Mouse (Mus musculus): ENCODE results near the gene Car14. TPM values are rescaled to one million over a fixed set of nuclear protein-coding genes. Genes with fewer than 3 reads are reported as not detected.

Gene Car14
- polyA plus RNA-seq, 1 experiment: 63.2 TPM

DNA sequence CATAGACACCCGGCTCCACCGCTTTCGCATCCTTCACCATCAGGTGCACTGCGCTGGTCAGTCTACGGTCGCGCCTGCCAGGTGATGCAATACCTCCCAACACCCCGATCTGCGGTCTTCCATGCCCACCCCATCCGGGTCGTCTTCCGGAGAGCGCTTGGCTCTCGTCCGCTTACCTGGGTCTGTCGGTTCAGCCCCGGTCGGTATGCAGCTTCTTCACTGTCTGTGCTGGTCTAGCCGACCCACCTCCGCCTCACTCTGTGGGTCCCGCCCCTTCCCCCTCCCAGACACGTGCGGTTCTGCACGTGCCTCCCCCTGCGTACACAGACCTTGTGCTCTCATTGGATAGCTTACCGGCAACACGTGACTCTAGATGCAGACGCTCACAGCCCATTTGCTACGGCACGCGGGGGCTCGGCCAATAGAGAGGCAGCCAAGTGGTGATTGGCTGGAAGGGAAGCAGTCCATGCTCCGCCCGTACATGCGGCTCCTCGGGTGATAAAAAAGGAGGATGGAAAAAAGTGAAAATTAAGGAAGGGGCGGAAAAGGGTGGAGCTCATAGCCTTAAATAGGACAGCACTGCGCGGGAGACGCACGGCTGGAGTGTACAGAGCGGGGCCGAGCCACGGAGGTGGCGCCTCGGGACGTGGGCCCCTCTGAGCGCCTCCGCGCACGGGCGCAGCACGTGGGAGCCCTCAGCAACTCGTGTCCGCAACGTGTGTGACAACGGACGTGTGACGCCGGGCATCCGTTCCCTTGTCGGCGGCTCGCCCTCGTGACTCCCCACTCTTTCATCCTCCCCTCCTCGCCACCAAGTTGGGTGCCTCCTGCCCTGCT lies 22.3 kb downstream of the Car14 start, which contains the start of gene Ciart:
Ciart (minus strand) TSS at position 273 of the 837 bp plus-strand sequence.
- H3K27ac ChIP-seq (ENCODE audit: insufficient read depth, low read length): peak within 1 kb of the TSS; percentile 87
- H3K4me3 ChIP-seq (replicated peaks; ENCODE audit: insufficient read depth, low read depth, low read length): peak within 1 kb of the TSS; percentile 77
- TF ChIP-seq POLR2A (IDR thresholded peaks at IDR 0.05; ENCODE audit: borderline replicate concordance, insufficient read depth, low read length) (peak; percentile 77), CTCF (IDR thresholded peaks at IDR 0.05; ENCODE audit: borderline replicate concordance, insufficient read depth, low read depth, low read length) (no peak)
- H3K27me3 ChIP-seq (ENCODE audit: control insufficient read depth, insufficient read depth, low read length): no peaks in the 10 kb centered on the region
- DNase-seq: peak; percentile 92 to 97
- WGBS: under 1% methylated on average over 66 of the region's 66 CpGs
- peaks cover 5% of the 10 kb centered on the region for H3K4me1 ChIP-seq (ENCODE audit: control insufficient read depth, insufficient read depth, low read length)

DNA sequence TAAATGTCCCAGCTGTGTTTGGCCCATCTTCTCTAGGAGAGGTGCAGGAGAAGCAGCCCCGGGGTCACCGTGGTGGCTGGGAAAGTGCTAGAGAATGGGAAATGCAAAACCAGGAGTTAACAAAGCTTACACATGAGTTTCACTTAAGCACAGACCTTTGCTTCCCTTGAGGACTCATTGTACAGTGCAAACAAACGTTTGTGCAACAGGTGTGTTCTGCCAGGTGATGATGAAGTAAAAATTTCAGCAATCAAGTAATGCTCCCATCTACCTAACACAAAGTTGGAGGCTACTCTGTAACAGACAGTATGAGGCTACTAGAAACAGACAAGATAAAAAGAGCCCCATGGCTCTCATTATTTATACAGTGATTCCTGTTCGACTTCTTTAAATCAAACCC lies 25.4 kb downstream of the Car14 start:
- Histone ChIP-seq H3K27ac (ENCODE audit: insufficient read depth, low read length) (no peak overlapping the region), H3K27me3 (ENCODE audit: control insufficient read depth, insufficient read depth, low read length) (no peaks in the 10 kb centered on the region), H3K4me3 (replicated peaks; ENCODE audit: insufficient read depth, low read depth, low read length) (no peak overlapping the region), H3K4me1 (ENCODE audit: control insufficient read depth, insufficient read depth, low read length) (peaks cover 5% of the 10 kb centered on the region)
- TF ChIP-seq POLR2A (IDR thresholded peaks at IDR 0.05; ENCODE audit: borderline replicate concordance, insufficient read depth, low read length): no peak
- TF ChIP-seq CTCF (IDR thresholded peaks at IDR 0.05; ENCODE audit: borderline replicate concordance, insufficient read depth, low read depth, low read length): no peak
- DNase-seq: no peak
- WGBS: 93% methylated on average over 4 of the region's 4 CpGs

DNA sequence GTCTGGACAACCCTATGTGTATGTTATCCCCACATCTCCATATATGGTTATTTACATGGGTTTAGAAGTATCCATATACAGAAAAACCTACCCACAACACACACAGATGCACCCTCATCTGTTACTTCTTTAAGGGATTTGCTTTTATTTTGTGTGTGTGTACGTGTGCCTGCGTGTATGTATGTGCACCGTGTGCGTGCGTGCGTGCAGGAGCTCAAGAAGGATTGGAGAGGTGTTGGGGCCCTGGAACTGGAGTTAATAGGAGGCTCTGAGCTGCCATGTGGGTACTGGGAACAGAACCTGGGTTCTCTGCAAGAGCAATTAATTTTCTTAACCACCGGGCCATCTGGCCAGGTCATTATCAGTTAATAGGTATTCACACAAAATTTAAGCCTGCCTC lies 32.4 kb downstream of the Car14 start:
- 56% methylated on average over 7 of the region's 7 CpGs for WGBS
- no peaks in the 10 kb centered on the region for H3K27me3 ChIP-seq (ENCODE audit: control insufficient read depth, insufficient read depth, low read length)
- H3K4me1 ChIP-seq (ENCODE audit: control insufficient read depth, insufficient read depth, low read length): peaks cover 12% of the 10 kb centered on the region
- DNase-seq: no peak
- no peak overlapping the region for H3K27ac ChIP-seq (ENCODE audit: insufficient read depth, low read length)
- H3K4me3 ChIP-seq (replicated peaks; ENCODE audit: insufficient read depth, low read depth, low read length): peak overlapping the region; percentile 76
- TF ChIP-seq CTCF (IDR thresholded peaks at IDR 0.05; ENCODE audit: borderline replicate concordance, insufficient read depth, low read depth, low read length) (no peak), POLR2A (IDR thresholded peaks at IDR 0.05; ENCODE audit: borderline replicate concordance, insufficient read depth, low read length) (no peak)

DNA sequence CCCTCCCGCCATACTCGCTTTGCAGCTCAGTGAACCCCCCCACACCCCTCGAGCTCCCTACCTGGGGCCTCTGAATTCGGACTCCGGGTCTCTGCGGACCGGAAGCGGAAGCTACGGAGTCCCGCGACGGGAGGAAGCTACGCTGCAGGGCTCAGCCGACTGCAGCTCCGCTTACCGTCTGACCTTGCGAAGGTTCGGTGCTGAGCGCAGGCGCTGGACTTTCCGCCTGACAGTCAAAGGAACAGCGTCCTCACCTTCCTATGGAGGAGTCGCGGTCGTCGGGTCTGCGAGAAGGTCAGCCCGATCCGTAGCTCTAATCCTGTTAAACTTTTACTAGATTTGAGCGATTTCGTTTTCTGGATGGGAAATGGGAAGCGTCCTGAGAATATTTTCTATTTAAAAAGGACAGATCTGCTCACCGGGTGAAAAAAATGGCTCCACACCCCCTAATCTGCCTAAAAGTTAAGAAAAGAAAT lies 33.1 kb downstream of the Car14 start, which contains the start of gene Mrps21:
Mrps21 (minus strand) TSS at position 128 of the 476 bp plus-strand sequence.
- Histone ChIP-seq H3K4me3 (replicated peaks; ENCODE audit: insufficient read depth, low read depth, low read length) (peak within 1 kb of the TSS; percentile 76), H3K4me1 (ENCODE audit: control insufficient read depth, insufficient read depth, low read length) (peaks cover 12% of the 10 kb centered on the region), H3K27ac (ENCODE audit: insufficient read depth, low read length) (peak within 1 kb of the TSS; percentile 52), H3K27me3 (ENCODE audit: control insufficient read depth, insufficient read depth, low read length) (no peaks in the 10 kb centered on the region)
- peak; percentile 86 to 90 for DNase-seq
- TF ChIP-seq CTCF (IDR thresholded peaks at IDR 0.05; ENCODE audit: borderline replicate concordance, insufficient read depth, low read depth, low read length): no peak
- peak; percentile 85 for TF ChIP-seq POLR2A (IDR thresholded peaks at IDR 0.05; ENCODE audit: borderline replicate concordance, insufficient read depth, low read length)
- under 1% methylated on average over 33 of the region's 33 CpGs for whole genome bisulfite sequencing

DNA sequence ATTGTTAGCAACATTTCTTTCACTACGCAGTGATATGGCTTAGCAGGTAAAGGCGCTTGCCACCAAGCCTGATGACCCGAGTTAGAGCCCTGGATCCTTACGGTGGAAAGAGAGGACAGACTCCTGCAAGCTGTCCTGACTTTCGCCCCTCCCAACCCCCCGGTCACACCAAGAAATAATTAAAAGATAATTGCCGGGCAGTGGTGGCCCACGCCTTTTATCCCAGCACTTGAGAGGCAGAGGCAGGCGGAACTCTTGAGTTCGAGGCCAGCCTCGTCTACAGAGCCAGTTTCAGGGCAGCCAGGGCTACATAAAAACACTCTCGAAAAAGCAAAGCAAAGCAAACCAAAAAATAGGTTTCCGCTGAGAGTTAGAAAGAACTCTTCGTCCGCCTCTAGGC lies 33.5 kb downstream of the Car14 start:
- peaks cover 12% of the 10 kb centered on the region for H3K4me1 ChIP-seq (ENCODE audit: control insufficient read depth, insufficient read depth, low read length)
- TF ChIP-seq POLR2A (IDR thresholded peaks at IDR 0.05; ENCODE audit: borderline replicate concordance, insufficient read depth, low read length) (no peak), CTCF (IDR thresholded peaks at IDR 0.05; ENCODE audit: borderline replicate concordance, insufficient read depth, low read depth, low read length) (no peak)
- H3K4me3 ChIP-seq (replicated peaks; ENCODE audit: insufficient read depth, low read depth, low read length): peak overlapping the region; percentile 76
- no peak for DNase-seq
- no peaks in the 10 kb centered on the region for H3K27me3 ChIP-seq (ENCODE audit: control insufficient read depth, insufficient read depth, low read length)
- 5% methylated on average over 15 of the region's 15 CpGs for WGBS
- peak overlapping the region; percentile 46 for H3K27ac ChIP-seq (ENCODE audit: insufficient read depth, low read length)

DNA sequence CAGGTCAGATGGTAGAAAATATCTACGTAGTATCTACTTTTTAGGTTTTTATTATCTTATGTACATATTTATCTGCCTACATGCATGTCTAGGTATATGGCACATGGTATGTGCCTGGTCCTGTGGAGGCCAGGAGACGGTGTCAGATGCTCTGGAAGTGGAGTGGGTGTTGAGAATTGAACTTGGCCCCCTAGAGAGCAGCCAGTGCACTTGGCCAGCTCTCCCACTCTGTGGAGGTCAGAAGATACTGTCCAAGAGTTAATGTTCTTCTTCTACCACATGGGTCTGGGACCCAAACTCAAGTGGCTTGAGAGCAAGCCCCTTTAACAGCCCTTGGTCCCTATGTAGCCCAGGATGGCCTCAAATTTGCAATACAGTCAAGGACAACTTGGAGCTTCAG lies 37.1 kb downstream of the Car14 start:
- H3K27me3 ChIP-seq (ENCODE audit: control insufficient read depth, insufficient read depth, low read length): no peaks in the 10 kb centered on the region
- TF ChIP-seq CTCF (IDR thresholded peaks at IDR 0.05; ENCODE audit: borderline replicate concordance, insufficient read depth, low read depth, low read length) (no peak), POLR2A (IDR thresholded peaks at IDR 0.05; ENCODE audit: borderline replicate concordance, insufficient read depth, low read length) (no peak)
- no peak for DNase-seq
- no peak overlapping the region for H3K27ac ChIP-seq (ENCODE audit: insufficient read depth, low read length)
- H3K4me1 ChIP-seq (ENCODE audit: control insufficient read depth, insufficient read depth, low read length): peaks cover 22% of the 10 kb centered on the region
- no peak overlapping the region for H3K4me3 ChIP-seq (replicated peaks; ENCODE audit: insufficient read depth, low read depth, low read length)
- WGBS: 64% methylated on average over 2 of the region's 2 CpGs

DNA sequence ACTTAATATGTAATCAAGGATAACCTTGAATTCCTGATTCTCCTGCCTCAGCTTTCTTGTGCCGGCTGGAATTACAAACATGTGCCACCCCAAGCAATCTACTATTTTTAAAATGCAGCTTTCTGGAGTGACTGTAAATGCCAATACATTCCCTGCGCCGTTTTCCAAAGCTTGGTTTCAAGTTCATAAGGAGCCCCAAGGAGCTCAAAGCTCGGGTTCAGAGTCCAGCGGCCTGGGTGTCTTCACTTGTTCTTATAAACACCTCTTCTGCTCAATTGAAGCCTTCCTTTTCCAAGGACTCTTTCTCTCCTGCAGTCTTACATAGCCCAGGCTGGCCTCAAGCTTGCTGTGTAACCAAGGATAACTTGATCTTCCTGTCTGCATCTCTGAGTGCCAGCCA lies 38.4 kb downstream of the Car14 start:
- no peak overlapping the region for H3K27ac ChIP-seq (ENCODE audit: insufficient read depth, low read length)

DNA sequence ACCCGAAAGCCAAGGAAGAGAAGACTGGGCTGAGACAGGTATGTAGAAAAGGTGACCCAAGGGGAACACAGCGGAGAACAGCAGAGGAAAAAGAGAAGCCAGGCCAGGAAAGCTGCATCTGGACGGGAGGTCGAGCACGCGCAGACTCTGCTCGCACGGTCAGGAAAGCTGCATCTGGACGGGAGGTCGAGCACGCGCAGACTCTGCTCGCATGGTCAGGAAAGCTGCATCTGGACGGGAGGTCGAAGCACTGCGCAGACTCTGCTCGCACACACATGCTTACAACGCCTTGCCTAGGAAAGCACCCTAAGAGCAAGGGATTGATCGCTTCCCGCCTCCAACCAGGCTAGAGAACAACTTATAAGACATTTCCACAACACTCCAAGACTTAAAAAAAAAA lies 38.9 kb downstream of the Car14 start:
- Histone ChIP-seq H3K27ac (ENCODE audit: insufficient read depth, low read length) (0 out of 2 replicates have a peak overlapping the region, but pooled peaks have one; percentile 43), H3K4me1 (ENCODE audit: control insufficient read depth, insufficient read depth, low read length) (peaks cover 16% of the 10 kb centered on the region), H3K4me3 (replicated peaks; ENCODE audit: insufficient read depth, low read depth, low read length) (no peak overlapping the region), H3K27me3 (ENCODE audit: control insufficient read depth, insufficient read depth, low read length) (no peaks in the 10 kb centered on the region)
- TF ChIP-seq POLR2A (IDR thresholded peaks at IDR 0.05; ENCODE audit: borderline replicate concordance, insufficient read depth, low read length) (no peak), CTCF (IDR thresholded peaks at IDR 0.05; ENCODE audit: borderline replicate concordance, insufficient read depth, low read depth, low read length) (no peak)
- no peak for DNase-seq
- 92% methylated on average over 20 of the region's 20 CpGs for WGBS

More for the DNA sequence above, 38.4 kb downstream of the Car14 start:
- TF ChIP-seq POLR2A (IDR thresholded peaks at IDR 0.05; ENCODE audit: borderline replicate concordance, insufficient read depth, low read length) (no peak), CTCF (IDR thresholded peaks at IDR 0.05; ENCODE audit: borderline replicate concordance, insufficient read depth, low read depth, low read length) (no peak)
- Histone ChIP-seq H3K27me3 (ENCODE audit: control insufficient read depth, insufficient read depth, low read length) (no peaks in the 10 kb centered on the region), H3K4me3 (replicated peaks; ENCODE audit: insufficient read depth, low read depth, low read length) (no peak overlapping the region), H3K4me1 (ENCODE audit: control insufficient read depth, insufficient read depth, low read length) (peaks cover 16% of the 10 kb centered on the region)
- 88% methylated on average over 5 of the region's 5 CpGs for WGBS
- DNase-seq: no peak
